Mouse (Mus musculus): ENCODE data around the gene Sec14l1. TPM values are rescaled to one million over a fixed set of nuclear protein-coding genes. Genes with fewer than 3 reads are reported as not detected.

Gene Sec14l1
- polyA plus RNA-seq, 1 experiment from 2014 or later = 9.2 TPM

DNA sequence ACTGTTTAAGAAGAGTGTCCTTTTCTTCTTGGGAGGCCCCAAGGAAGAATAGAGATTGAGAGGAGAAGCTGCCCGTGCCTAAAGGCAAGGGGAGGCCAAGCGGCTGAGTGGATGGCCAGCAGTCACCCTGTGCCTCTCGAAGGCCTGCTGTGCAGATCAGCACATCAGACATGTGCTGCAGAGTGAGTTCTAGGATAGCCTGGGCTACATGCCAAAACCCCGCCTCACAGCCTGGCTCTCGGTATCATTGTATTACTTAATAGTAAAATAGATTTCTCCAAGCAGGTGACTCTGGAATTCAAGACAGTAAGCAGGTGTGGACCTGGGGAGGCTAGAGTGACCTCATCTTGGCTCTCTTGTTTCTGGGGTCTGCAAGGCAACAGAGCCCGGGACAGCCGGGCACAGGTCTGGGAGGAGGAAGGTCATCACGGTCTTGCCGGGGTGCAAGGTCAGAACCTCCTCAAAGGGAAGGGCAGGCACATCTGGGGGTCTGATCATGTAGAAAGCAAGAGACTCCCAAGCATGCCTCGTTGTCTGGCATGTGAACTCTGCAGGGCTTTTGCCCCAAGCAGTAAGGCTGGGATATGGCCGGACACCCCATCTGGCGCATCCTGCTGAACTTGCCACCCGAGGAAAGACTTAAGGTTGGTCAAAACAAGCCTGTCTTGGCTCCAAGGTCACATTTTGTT lies 44.4 kb downstream of the Sec14l1 start:
- Histone ChIP-seq H3K27me3 (ENCODE audit: insufficient read depth, low read length) (no peaks in the 10 kb centered on the region), H3K9ac (replicated peaks) (no peak overlapping the region), H3K9me3 (ENCODE audit: low read length) (no peaks in the 10 kb centered on the region), H3K4me3 (ENCODE audit: low read depth, low read length) (no peak overlapping the region), H3K4me1 (ENCODE audit: insufficient read depth) (no peaks in the 10 kb centered on the region), H3K36me3 (replicated peaks; ENCODE audit: insufficient read depth, low read length) (peaks cover 27% of the 10 kb centered on the region), H3K4me2 (ENCODE audit: low read depth, low read length) (no peak overlapping the region), H3K27ac (ENCODE audit: low read depth) (no peak overlapping the region)
- no peak for DNase-seq
- no peak for TF ChIP-seq CTCF (IDR thresholded peaks at IDR 0.05; ENCODE audit: low read depth)
- 85% methylated on average over 13 of the region's 13 CpGs for WGBS (ENCODE audit: insufficient replicate concordance)
- no peak for ATAC-seq

DNA sequence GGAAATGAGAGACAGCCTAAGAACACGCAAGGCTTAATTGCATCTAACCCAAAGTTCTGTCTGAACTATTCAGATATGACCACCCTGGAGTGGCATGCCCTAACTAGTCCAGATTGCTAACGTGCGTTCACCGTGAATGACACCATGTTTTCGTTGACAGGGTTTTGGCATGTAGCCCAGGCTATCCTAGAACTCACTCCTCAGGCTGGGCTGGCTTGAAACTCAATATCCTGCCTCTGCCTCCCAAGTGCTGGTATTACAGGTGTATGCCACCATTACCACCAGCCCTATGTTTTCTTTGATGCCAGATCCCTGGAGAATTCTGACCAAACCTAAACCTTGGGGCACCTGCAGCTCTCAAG lies 45.0 kb downstream of the Sec14l1 start:
- Histone ChIP-seq H3K9me3 (ENCODE audit: low read length) (no peaks in the 10 kb centered on the region), H3K36me3 (replicated peaks; ENCODE audit: insufficient read depth, low read length) (peaks cover 22% of the 10 kb centered on the region; the same call in 1 of the 2 replicates), H3K4me1 (ENCODE audit: insufficient read depth) (no peaks in the 10 kb centered on the region), H3K27me3 (ENCODE audit: insufficient read depth, low read length) (no peaks in the 10 kb centered on the region), H3K4me3 (ENCODE audit: low read depth, low read length) (no peak overlapping the region), H3K9ac (replicated peaks) (no peak overlapping the region), H3K27ac (ENCODE audit: low read depth) (no peak overlapping the region), H3K4me2 (ENCODE audit: low read depth, low read length) (no peak overlapping the region)
- ATAC-seq = no peak
- no peak for DNase-seq
- TF ChIP-seq CTCF (IDR thresholded peaks at IDR 0.05; ENCODE audit: low read depth) (no peak), EP300 (IDR thresholded peaks at IDR 0.05; ENCODE audit: low read depth) (no peak)
- WGBS (ENCODE audit: insufficient replicate concordance) = 87% methylated on average over 5 of the region's 5 CpGs

DNA sequence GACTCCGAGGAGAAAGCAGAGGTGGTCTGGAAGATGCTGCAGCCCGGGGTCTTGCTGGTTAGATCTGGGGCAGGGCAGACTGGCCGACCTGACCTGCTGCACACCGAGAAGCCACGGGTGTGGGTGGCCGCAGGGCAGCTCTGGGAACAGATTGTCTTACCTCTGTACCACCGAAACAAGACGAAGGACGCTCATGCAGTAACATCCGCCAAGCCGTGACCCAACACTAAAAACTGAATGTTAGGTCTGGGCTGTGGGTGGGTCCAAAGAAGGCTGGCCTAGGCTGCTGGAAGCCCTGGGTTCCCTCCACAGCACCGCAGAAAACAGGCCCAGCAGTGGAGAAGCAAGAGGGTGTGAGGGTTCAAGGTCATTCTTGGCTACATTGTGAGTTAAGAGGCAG lies 45.8 kb downstream of the Sec14l1 start:
- Histone ChIP-seq H3K4me2 (ENCODE audit: low read depth, low read length) (no peak overlapping the region), H3K27me3 (ENCODE audit: insufficient read depth, low read length) (no peaks in the 10 kb centered on the region), H3K4me3 (ENCODE audit: low read depth, low read length) (no peak overlapping the region), H3K27ac (ENCODE audit: low read depth) (no peak overlapping the region), H3K36me3 (replicated peaks; ENCODE audit: insufficient read depth, low read length) (peaks cover 19% of the 10 kb centered on the region; the same call in 1 of the 2 replicates), H3K4me1 (ENCODE audit: insufficient read depth) (no peaks in the 10 kb centered on the region), H3K9me3 (ENCODE audit: low read length) (no peaks in the 10 kb centered on the region), H3K9ac (replicated peaks) (no peak overlapping the region)
- TF ChIP-seq EP300 (IDR thresholded peaks at IDR 0.05; ENCODE audit: low read depth) (no peak), CTCF (IDR thresholded peaks at IDR 0.05; ENCODE audit: low read depth) (no peak)
- ATAC-seq = no peak
- WGBS (ENCODE audit: insufficient replicate concordance) = 85% methylated on average over 12 of the region's 12 CpGs
- no peak for DNase-seq

DNA sequence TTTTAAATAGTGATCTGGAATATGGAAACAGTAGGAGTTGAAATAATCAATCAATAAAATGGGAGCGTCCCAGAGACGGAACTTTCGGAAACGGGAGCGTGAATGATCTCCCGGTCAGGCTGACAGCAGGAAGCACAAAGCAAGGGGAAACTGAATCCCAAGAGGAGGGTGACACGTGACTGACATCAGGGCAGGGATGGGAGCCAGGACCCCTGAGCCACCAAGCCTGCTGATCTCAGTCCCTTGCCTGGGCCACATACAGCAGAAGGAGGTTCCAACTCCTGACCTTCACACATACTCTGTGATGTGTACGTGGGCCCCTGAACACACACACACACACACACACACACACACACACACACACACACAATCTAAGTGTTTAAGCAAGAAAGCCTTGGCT lies 46.6 kb downstream of the Sec14l1 start:
- H3K9ac ChIP-seq (replicated peaks) = no peak overlapping the region
- no peak overlapping the region for H3K4me2 ChIP-seq (ENCODE audit: low read depth, low read length)
- no peak overlapping the region for H3K4me3 ChIP-seq (ENCODE audit: low read depth, low read length)
- WGBS (ENCODE audit: insufficient replicate concordance) = 69% methylated on average over 8 of the region's 8 CpGs
- no peak for DNase-seq
- peaks cover 13% of the 10 kb centered on the region; the same call in 1 of the 2 replicates for H3K36me3 ChIP-seq (replicated peaks; ENCODE audit: insufficient read depth, low read length)
- no peaks in the 10 kb centered on the region for H3K4me1 ChIP-seq (ENCODE audit: insufficient read depth)
- no peaks in the 10 kb centered on the region for H3K27me3 ChIP-seq (ENCODE audit: insufficient read depth, low read length)
- H3K9me3 ChIP-seq (ENCODE audit: low read length) = no peaks in the 10 kb centered on the region
- TF ChIP-seq CTCF (IDR thresholded peaks at IDR 0.05; ENCODE audit: low read depth) = no peak
- no peak for TF ChIP-seq EP300 (IDR thresholded peaks at IDR 0.05; ENCODE audit: low read depth)
- no peak overlapping the region for H3K27ac ChIP-seq (ENCODE audit: low read depth)
- no peak for ATAC-seq

DNA sequence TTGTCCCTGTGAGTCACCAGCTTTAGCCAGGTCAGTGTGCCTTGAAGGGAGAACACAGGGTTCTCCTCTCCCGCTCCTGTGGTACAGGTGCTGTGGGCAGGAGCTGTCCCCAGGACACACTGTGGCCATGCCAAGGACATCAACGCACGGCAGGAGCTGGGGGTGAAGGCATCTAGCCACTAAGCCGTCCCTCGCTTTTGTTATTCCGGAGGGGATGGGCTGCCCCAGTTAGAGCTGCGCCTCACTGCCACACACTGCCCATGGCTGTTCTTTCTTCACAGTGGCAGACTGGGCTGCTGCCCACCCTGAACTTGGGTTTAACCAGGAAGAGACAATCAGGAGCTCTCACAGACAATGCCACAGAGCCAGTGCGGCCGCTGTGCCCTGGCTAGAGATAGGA lies 48.1 kb downstream of the Sec14l1 start:
- H3K4me2 ChIP-seq (ENCODE audit: low read depth, low read length) = no peak overlapping the region
- ATAC-seq (no peak), DNase-seq (no peak)
- no peak overlapping the region for H3K9ac ChIP-seq (replicated peaks)
- H3K4me3 ChIP-seq (ENCODE audit: low read depth, low read length) = no peak overlapping the region
- H3K9me3 ChIP-seq (ENCODE audit: low read length) = no peaks in the 10 kb centered on the region
- no peak overlapping the region for H3K27ac ChIP-seq (ENCODE audit: low read depth)
- peaks cover 1% of the 10 kb centered on the region; the same call in 1 of the 2 replicates for H3K36me3 ChIP-seq (replicated peaks; ENCODE audit: insufficient read depth, low read length)
- TF ChIP-seq CTCF (IDR thresholded peaks at IDR 0.05; ENCODE audit: low read depth) (no peak), EP300 (IDR thresholded peaks at IDR 0.05; ENCODE audit: low read depth) (no peak)
- WGBS (ENCODE audit: insufficient replicate concordance) = 81% methylated on average over 9 of the region's 9 CpGs
- no peaks in the 10 kb centered on the region for H3K27me3 ChIP-seq (ENCODE audit: insufficient read depth, low read length)
- H3K4me1 ChIP-seq (ENCODE audit: insufficient read depth) = no peaks in the 10 kb centered on the region

DNA sequence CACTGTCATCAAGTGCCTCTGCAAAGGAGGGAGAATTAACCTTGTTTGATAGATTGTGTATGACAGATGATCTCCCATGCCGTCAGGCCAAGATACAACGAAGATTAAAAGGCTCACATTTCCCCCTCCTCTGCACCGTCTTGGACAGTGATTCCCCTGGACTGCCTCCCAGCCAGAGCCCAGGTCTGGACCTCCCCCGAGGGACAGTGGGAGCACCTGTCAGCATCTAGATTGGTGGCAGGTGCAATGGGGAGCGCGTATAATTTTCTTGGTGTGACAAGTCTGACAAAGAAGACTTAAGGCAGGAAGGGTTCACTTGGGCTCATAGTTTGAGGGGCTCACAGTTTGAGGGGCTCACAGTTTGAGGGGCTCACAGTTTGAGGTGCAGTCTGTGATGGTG lies 48.8 kb downstream of the Sec14l1 start:
- no peak overlapping the region for H3K9ac ChIP-seq (replicated peaks)
- H3K36me3 ChIP-seq (replicated peaks; ENCODE audit: insufficient read depth, low read length) = no peaks in the 10 kb centered on the region
- H3K27me3 ChIP-seq (ENCODE audit: insufficient read depth, low read length) = no peaks in the 10 kb centered on the region
- TF ChIP-seq EP300 (IDR thresholded peaks at IDR 0.05; ENCODE audit: low read depth) = no peak
- no peak for TF ChIP-seq CTCF (IDR thresholded peaks at IDR 0.05; ENCODE audit: low read depth)
- DNase-seq = no peak
- no peaks in the 10 kb centered on the region for H3K9me3 ChIP-seq (ENCODE audit: low read length)
- 78% methylated on average over 6 of the region's 6 CpGs for WGBS (ENCODE audit: insufficient replicate concordance)
- ATAC-seq = no peak
- H3K27ac ChIP-seq (ENCODE audit: low read depth) = no peak overlapping the region
- no peak overlapping the region for H3K4me3 ChIP-seq (ENCODE audit: low read depth, low read length)
- no peaks in the 10 kb centered on the region for H3K4me1 ChIP-seq (ENCODE audit: insufficient read depth)
- no peak overlapping the region for H3K4me2 ChIP-seq (ENCODE audit: low read depth, low read length)

All from liver, postnatal 0 days (tissue).